Mouse (Mus musculus): ENCODE results near the gene Rnf41. TPM values are rescaled to one million over a fixed set of nuclear protein-coding genes. Genes with fewer than 3 reads are reported as not detected.

The Rnf41 gene
- polyA plus RNA-seq, 1 experiment from 2014 or later: 29.9 TPM

DNA sequence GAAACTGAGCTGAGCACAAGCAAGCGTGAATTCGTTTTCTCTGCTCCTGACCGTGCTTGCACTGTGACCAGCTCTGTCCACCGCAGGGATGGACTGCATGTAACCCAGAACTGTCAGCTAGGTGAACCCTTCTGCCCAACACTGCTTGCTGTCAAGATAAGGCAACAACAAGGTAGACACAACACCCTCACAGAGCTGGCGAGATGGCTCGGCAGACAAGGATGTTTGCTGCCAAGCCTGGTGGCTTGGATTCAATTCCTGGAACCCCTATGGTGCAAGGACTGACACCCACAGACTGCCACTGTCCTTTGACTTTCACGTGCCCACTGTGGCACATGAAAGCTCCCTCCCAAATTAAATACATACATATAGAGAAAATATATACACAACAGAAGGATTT, 7.5 kb upstream of the Rnf41 start:
- ATAC-seq (ENCODE audit: insufficient number of reproducible peaks, low FRiP score): no peak
- Histone ChIP-seq H3K27ac (ENCODE audit: poor library complexity, severe bottlenecking) (no peak overlapping the region), H3K4me3 (no peak overlapping the region), H3K9ac (no peak overlapping the region), H3K4me2 (no peak overlapping the region), H3K9me3 (replicated peaks) (no peaks in the 10 kb centered on the region), H3K36me3 (peaks cover 32% of the 10 kb centered on the region), H3K27me3 (replicated peaks) (no peaks in the 10 kb centered on the region), H3K4me1 (replicated peaks) (peaks cover 9% of the 10 kb centered on the region)
- WGBS: 82% methylated on average over 7 of the region's 7 CpGs

- Histone ChIP-seq H3K36me3 (peaks cover 31% of the 10 kb centered on the region), H3K27ac (ENCODE audit: poor library complexity, severe bottlenecking) (peak overlapping the region; percentile 58; the same call in 1 of the 2 replicates), H3K27me3 (replicated peaks) (no peaks in the 10 kb centered on the region), H3K4me3 (peak overlapping the region; percentile 86), H3K4me1 (replicated peaks) (peaks cover 36% of the 10 kb centered on the region), H3K4me2 (peak overlapping the region; percentile 84), H3K9ac (peak overlapping the region; percentile 88), H3K9me3 (replicated peaks) (no peaks in the 10 kb centered on the region)
- 15% methylated on average over 35 of the region's 35 CpGs for WGBS
- ATAC-seq (ENCODE audit: insufficient number of reproducible peaks, low FRiP score): no peak
Observed at GRCm38 (mm10) chr10:128408591-128409535, 2.6 kb upstream of the Rnf41 start.

GRCm38 (mm10) chr10:128409692-128410559, 1.5 kb upstream of the Rnf41 start:
- ATAC-seq (ENCODE audit: insufficient number of reproducible peaks, low FRiP score): peak; percentile 91
- 7% methylated on average over 36 of the region's 36 CpGs for WGBS
- Histone ChIP-seq H3K9ac (peak overlapping the region; percentile 88), H3K4me2 (peak overlapping the region; percentile 84), H3K9me3 (replicated peaks) (no peaks in the 10 kb centered on the region), H3K4me3 (peak overlapping the region; percentile 86), H3K27me3 (replicated peaks) (no peaks in the 10 kb centered on the region), H3K4me1 (replicated peaks) (peaks cover 47% of the 10 kb centered on the region), H3K27ac (ENCODE audit: poor library complexity, severe bottlenecking) (peak overlapping the region; percentile 94), H3K36me3 (peaks cover 32% of the 10 kb centered on the region)

GRCm38 (mm10) chr10:128410560-128410845, 954 bp upstream of the Rnf41 start:
- no peaks in the 10 kb centered on the region for H3K9me3 ChIP-seq (replicated peaks)
- H3K4me2 ChIP-seq: peak overlapping the region; percentile 84
- H3K9ac ChIP-seq: peak overlapping the region; percentile 65
- peaks cover 36% of the 10 kb centered on the region for H3K36me3 ChIP-seq
- 21% methylated on average over 4 of the region's 4 CpGs for whole genome bisulfite sequencing
- peak overlapping the region; percentile 86 for H3K4me3 ChIP-seq
- H3K27me3 ChIP-seq (replicated peaks): no peaks in the 10 kb centered on the region
- peak overlapping the region; percentile 94 for H3K27ac ChIP-seq (ENCODE audit: poor library complexity, severe bottlenecking)
- no peak for ATAC-seq (ENCODE audit: insufficient number of reproducible peaks, low FRiP score)
- peaks cover 49% of the 10 kb centered on the region for H3K4me1 ChIP-seq (replicated peaks)

DNA sequence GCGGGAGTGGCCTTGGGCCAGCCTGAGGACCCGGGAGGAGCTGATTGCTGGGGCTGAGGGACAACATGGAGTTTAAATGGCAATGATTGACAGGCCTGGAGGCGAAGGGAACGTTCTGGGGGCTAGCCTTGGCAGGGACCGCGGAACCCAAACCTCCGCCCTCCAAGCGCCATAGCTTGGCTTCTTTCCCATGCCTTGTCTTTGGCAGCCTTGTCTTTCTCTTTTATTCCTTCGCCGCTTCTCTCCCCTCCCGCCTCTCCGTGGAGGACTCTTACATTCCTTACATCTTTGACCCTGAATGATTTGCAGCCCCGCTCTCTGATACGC, 561 bp downstream of the Rnf41 start:
- H3K4me1 ChIP-seq (replicated peaks): peaks cover 49% of the 10 kb centered on the region
- whole genome bisulfite sequencing: under 1% methylated on average over 14 of the region's 14 CpGs
- peak overlapping the region; percentile 94 for H3K27ac ChIP-seq (ENCODE audit: poor library complexity, severe bottlenecking)
- peak overlapping the region; percentile 84 for H3K4me2 ChIP-seq
- no peak for ATAC-seq (ENCODE audit: insufficient number of reproducible peaks, low FRiP score)
- peak overlapping the region; percentile 91 for H3K9ac ChIP-seq
- H3K9me3 ChIP-seq (replicated peaks): no peaks in the 10 kb centered on the region
- no peaks in the 10 kb centered on the region for H3K27me3 ChIP-seq (replicated peaks)
- peaks cover 37% of the 10 kb centered on the region for H3K36me3 ChIP-seq
- peak overlapping the region; percentile 86 for H3K4me3 ChIP-seq

GRCm38 (mm10) chr10:128412558-128412957, 1.1 kb downstream of the Rnf41 start:
- peak overlapping the region; percentile 94; the same call in 1 of the 2 replicates for H3K27ac ChIP-seq (ENCODE audit: poor library complexity, severe bottlenecking)
- H3K4me3 ChIP-seq: peak overlapping the region; percentile 86
- peak overlapping the region; percentile 91 for H3K9ac ChIP-seq
- no peaks in the 10 kb centered on the region for H3K27me3 ChIP-seq (replicated peaks)
- peaks cover 41% of the 10 kb centered on the region for H3K36me3 ChIP-seq
- H3K4me2 ChIP-seq: peak overlapping the region; percentile 84
- H3K4me1 ChIP-seq (replicated peaks): peaks cover 49% of the 10 kb centered on the region
- 36% methylated on average over 1 of the region's 1 CpGs for WGBS
- no peaks in the 10 kb centered on the region for H3K9me3 ChIP-seq (replicated peaks)
- no peak for ATAC-seq (ENCODE audit: insufficient number of reproducible peaks, low FRiP score)

- Histone ChIP-seq H3K27me3 (replicated peaks) (no peaks in the 10 kb centered on the region), H3K9me3 (replicated peaks) (no peaks in the 10 kb centered on the region), H3K4me2 (peak overlapping the region; percentile 84), H3K36me3 (peaks cover 41% of the 10 kb centered on the region), H3K9ac (no peak overlapping the region), H3K4me1 (replicated peaks) (peaks cover 49% of the 10 kb centered on the region), H3K27ac (ENCODE audit: poor library complexity, severe bottlenecking) (no peak overlapping the region), H3K4me3 (peak overlapping the region; percentile 86)
- no peak for ATAC-seq (ENCODE audit: insufficient number of reproducible peaks, low FRiP score)
- 67% methylated on average over 1 of the region's 1 CpGs for WGBS
Observed at GRCm38 (mm10) chr10:128413076-128413475, 1.6 kb downstream of the Rnf41 start.

- WGBS: 77% methylated on average over 5 of the region's 5 CpGs
- Histone ChIP-seq H3K9me3 (replicated peaks) (no peaks in the 10 kb centered on the region), H3K36me3 (peaks cover 54% of the 10 kb centered on the region), H3K4me3 (no peak overlapping the region), H3K4me2 (no peak overlapping the region), H3K4me1 (replicated peaks) (peaks cover 39% of the 10 kb centered on the region), H3K27ac (ENCODE audit: poor library complexity, severe bottlenecking) (no peak overlapping the region), H3K27me3 (replicated peaks) (no peaks in the 10 kb centered on the region), H3K9ac (peak overlapping the region; percentile 43; the same call in 1 of the 2 replicates)
- ATAC-seq (ENCODE audit: insufficient number of reproducible peaks, low FRiP score): no peak
Observed at GRCm38 (mm10) chr10:128414848-128415247, 3.4 kb downstream of the Rnf41 start.

DNA sequence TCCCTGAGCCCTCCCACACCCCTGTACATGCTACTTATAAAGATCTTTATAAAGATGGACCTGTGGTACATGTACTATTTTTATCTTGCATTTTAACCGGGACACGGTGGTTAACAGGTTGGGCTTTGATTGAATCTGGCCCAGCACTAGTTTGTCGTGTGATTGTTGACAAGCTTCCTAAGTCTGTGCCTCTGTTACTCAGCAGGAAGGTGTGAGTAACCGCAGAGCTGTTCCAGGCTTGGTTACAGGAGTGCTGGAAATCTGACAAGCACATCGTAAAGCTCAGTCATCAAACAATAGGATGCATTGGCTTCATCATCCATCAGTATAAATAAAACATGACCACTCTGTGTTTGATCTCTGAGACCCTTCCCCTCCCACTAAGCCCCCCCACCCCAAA, 11.0 kb downstream of the Rnf41 start:
- H3K4me2 ChIP-seq: no peak overlapping the region
- H3K27ac ChIP-seq (ENCODE audit: poor library complexity, severe bottlenecking): no peak overlapping the region
- no peaks in the 10 kb centered on the region for H3K9me3 ChIP-seq (replicated peaks)
- H3K36me3 ChIP-seq: peaks cover 78% of the 10 kb centered on the region
- WGBS: 62% methylated on average over 5 of the region's 5 CpGs
- H3K27me3 ChIP-seq (replicated peaks): no peaks in the 10 kb centered on the region
- H3K4me3 ChIP-seq: no peak overlapping the region
- H3K9ac ChIP-seq: no peak overlapping the region
- ATAC-seq (ENCODE audit: insufficient number of reproducible peaks, low FRiP score): no peak
- H3K4me1 ChIP-seq (replicated peaks): peaks cover 5% of the 10 kb centered on the region

DNA sequence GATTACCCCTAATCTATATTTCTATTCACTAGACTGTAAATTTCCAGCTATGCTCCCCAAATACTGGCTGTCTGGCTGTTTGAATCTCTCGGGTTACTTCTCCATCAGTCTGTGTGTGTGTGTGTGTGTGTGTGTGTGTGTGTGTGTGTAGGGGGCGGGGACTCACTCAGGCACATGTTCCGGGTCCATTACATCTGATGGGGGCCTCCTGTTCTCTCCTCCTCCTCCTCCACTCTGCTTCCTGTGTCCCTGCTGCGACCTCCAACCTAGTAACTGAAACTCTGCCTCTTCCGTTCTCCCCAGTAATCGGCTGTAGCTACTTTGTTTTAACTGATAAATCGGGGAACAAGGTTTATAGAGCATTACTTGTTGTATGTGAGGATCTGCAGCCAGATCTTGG, 13.1 kb downstream of the Rnf41 start:
- peak overlapping the region; percentile 62; the same call in 1 of the 2 replicates for H3K27ac ChIP-seq (ENCODE audit: poor library complexity, severe bottlenecking)
- 50% methylated on average over 7 of the region's 7 CpGs for WGBS
- no peaks in the 10 kb centered on the region for H3K9me3 ChIP-seq (replicated peaks)
- peaks cover 5% of the 10 kb centered on the region for H3K4me1 ChIP-seq (replicated peaks)
- ATAC-seq (ENCODE audit: insufficient number of reproducible peaks, low FRiP score): no peak
- 0 out of 2 replicates have a peak overlapping the region, but pooled peaks have one; percentile 17 for H3K9ac ChIP-seq
- no peak overlapping the region for H3K4me3 ChIP-seq
- H3K27me3 ChIP-seq (replicated peaks): no peaks in the 10 kb centered on the region
- no peak overlapping the region for H3K4me2 ChIP-seq
- peaks cover 75% of the 10 kb centered on the region for H3K36me3 ChIP-seq

- Histone ChIP-seq H3K4me1 (replicated peaks) (peaks cover 5% of the 10 kb centered on the region), H3K36me3 (peaks cover 75% of the 10 kb centered on the region), H3K4me3 (no peak overlapping the region), H3K9me3 (replicated peaks) (no peaks in the 10 kb centered on the region), H3K27ac (ENCODE audit: poor library complexity, severe bottlenecking) (no peak overlapping the region), H3K9ac (no peak overlapping the region), H3K27me3 (replicated peaks) (no peaks in the 10 kb centered on the region), H3K4me2 (no peak overlapping the region)
- no peak for ATAC-seq (ENCODE audit: insufficient number of reproducible peaks, low FRiP score)
- 75% methylated on average over 3 of the region's 3 CpGs for WGBS
Observed at GRCm38 (mm10) chr10:128425260-128425659, 13.8 kb downstream of the Rnf41 start.

Measured in heart, embryonic 12.5 days (tissue).